Mouse (Mus musculus) urinary bladder, postnatal 14 days (tissue): ENCODE results near the gene Cdkn1b.

Experiments
- DNase-seq: peaks from one replicate; pipeline ENCODE4 v3.0.0; 2021; ENCODE audit warnings: low spot score

Cdkn1b gene

DNA sequence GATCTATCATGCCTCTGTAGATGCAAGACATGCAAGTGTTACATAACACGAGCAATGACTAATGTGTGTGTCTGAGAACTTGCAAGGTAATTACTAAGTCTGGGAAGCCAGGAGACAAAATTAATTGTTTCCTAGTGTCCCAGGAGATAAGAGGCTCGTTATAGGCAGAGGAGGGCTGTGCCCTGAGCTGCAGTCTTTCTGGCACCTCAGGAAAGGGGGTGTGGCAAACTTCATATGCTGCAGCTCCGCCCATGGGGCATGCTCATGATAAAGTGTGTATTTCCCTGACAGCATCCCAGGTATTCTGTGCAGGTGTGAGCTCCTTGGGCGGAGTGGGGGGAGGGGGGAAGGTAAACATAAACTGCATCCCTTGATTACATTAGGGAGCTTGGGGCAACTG lies 51.9 kb downstream of the Cdkn1b start:
- DNase-seq: no peak
